Mouse (Mus musculus) thymus, adult 2 months (tissue): Measurements from ENCODE around the gene Gm20696.

Source experiments
- CTCF ChIP-seq: fragments of 200-500 bp; IDR thresholded peaks from 2 replicates; pipeline ENCODE4 v1.5.1; 2012; ENCODE audit warnings: mild to moderate bottlenecking, control low read depth, low read length, moderate library complexity, borderline replicate concordance; ENCODE audit not compliant: control insufficient read depth, poor library complexity, insufficient read depth; ENCODE audit errors: extremely low read depth
- POLR2A ChIP-seq: fragments of 200-500 bp; IDR thresholded peaks from 2 replicates; pipeline ENCODE4 v1.6.1; 2012; ENCODE audit warnings: mild to moderate bottlenecking, low read length, control low read depth, moderate library complexity; ENCODE audit not compliant: control insufficient read depth, poor library complexity, insufficient read depth; ENCODE audit errors: extremely low read depth

- TF ChIP-seq CTCF (no peak), POLR2A (no peak)
Observed at GRCm38 (mm10) chr6:99483556-99483955, 183.0 kb downstream of the Gm20696 start.
